Mouse (Mus musculus) CH12.LX (cell line): Measurements from ENCODE around the gene Terb2.
A peak's percentile ranks its signal among the peaks of the same experiment; 100 is the strongest.

Experiments
- CTCF ChIP-seq, 2 experiments: IDR thresholded peaks in 1 of 2; conservative IDR thresholded peaks in 1 of 2; 2 replicates each; pipeline ENCODE4 v1.5.1; 2011 to 2012; ENCODE audit warnings: low read depth in 2 of 2, low read length in 2 of 2, improper control_type of control experiment in 1 of 2, inconsistent platforms in 1 of 2, mild to moderate bottlenecking in 1 of 2, moderate library complexity in 1 of 2
- ELF1 ChIP-seq: IDR thresholded peaks from 2 replicates; pipeline ENCODE4 v1.6.1; 2014; ENCODE audit warnings: low read depth, mild to moderate bottlenecking, inconsistent platforms, low read length, improper control_type of control experiment
- MAFK ChIP-seq: IDR thresholded peaks from 2 replicates; pipeline ENCODE4 v1.6.1; 2011; ENCODE audit warnings: low read length, improper control_type of control experiment; ENCODE audit not compliant: insufficient replicate concordance
- TCF12 ChIP-seq: IDR thresholded peaks from 2 replicates; pipeline ENCODE4 v1.6.1; 2014; ENCODE audit warnings: low read depth, mild to moderate bottlenecking, inconsistent platforms, low read length, improper control_type of control experiment

DNA sequence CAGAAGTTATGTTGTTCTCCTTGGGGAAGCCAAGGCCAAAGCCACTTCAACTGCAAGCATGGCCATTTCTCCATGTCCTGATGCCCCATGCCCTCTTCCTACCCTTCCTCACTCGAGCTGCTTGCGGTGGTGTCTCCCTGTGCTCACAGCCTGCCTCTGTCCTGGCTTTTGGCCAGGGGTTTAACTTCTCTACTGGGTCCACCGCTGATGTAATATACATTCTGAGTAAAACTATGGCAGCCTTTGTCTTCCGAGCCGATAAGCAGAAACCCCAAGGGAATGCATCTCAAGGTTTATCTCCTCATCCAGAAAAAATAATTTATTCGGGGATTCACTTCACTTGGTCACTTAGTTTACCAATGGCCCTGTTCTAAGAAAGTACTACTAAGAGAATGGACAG is 39.4 kb upstream of the Terb2 start:
- TF ChIP-seq ELF1 (peak; percentile 6; the same call in 1 of the 2 replicates), CTCF (conservative IDR thresholded peaks at IDR 0.05 in 1 of 2, IDR thresholded peaks at IDR 0.05 in 1 of 2; ENCODE audit: low read depth in 2 of 2, low read length in 2 of 2) (no peak), MAFK (no peak), TCF12 (peak; percentile 17; the same call in 1 of the 2 replicates)
